Mouse (Mus musculus) erythroblast, embryonic 14.5 days (primary cell): ENCODE measurements around the gene Ifitm1.

Experiments used
- GATA1 ChIP-seq: IDR thresholded peaks from 2 replicates; pipeline ENCODE4 v1.6.1; 2012; ENCODE audit warnings: low read length, inconsistent platforms, mixed read lengths
- TAL1 ChIP-seq: IDR thresholded peaks from 3 replicates; pipeline ENCODE4 v1.6.1; 2012; ENCODE audit warnings: low read length, inconsistent platforms, mixed read lengths

- TF ChIP-seq TAL1 (no peak), GATA1 (no peak)
Measured at GRCm38 (mm10) chr7:140923070-140923775, 43.8 kb upstream of the Ifitm1 start.
